Mouse (Mus musculus): ENCODE measurements around the gene Hist1h4b.

DNA sequence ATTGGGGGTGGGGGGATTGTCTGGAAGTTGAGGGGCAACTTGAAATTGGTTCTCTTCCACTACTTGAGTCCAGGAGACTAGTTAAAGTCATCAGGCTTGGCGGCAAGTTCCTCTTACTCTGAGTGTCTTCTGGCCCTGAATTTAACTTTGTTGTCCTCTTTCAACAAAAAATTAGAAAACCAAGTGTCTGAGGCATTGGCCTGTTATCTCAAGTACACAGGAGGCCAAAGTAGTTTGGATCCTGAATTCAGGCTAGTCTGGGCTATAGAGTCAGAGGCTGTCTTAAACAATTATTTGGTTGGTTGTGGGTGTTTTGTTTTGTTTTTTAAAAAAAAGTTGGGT lies 8.3 kb downstream of the Hist1h4b start:
- TF ChIP-seq CTCF (IDR thresholded peaks at IDR 0.05; ENCODE audit: low read depth, low read length) = no peak
- TF ChIP-seq EP300 (IDR thresholded peaks at IDR 0.05; ENCODE audit: insufficient read depth, low read depth, low read length) = no peak
- no peak for TF ChIP-seq POLR2A (IDR thresholded peaks at IDR 0.05; ENCODE audit: insufficient read depth, low read length)

All from ES-Bruce4 (cell line).